ENCODE assay signal across 6 mouse cellular contexts in the genomic region with DNA sequence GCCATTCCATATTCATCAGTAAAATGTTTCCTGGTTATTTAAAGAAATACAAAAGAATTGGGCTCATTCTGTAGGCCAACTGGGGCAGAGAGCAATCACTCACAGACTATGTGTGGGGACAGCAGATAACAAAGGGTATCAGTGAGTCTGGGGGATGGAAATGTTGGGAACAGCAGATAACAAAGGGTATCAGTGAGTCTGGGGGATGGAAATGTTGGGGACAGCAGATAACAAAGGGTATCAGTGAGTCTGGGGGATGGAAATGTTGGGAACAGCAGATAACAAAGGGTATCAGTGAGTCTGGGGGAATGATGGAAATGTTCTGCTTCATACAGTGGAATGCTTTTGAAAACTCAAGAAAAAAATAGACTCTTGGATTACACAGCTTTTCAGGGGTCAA. TPM values are rescaled to one million over a fixed set of nuclear protein-coding genes. Genes with fewer than 3 reads are reported as not detected.
A peak's percentile ranks its signal among the peaks of the same experiment; 100 is the strongest.
DNase-seq lines count a peak whose midpoint lies in the region; ATAC-seq and TF ChIP-seq lines count a peak whose summit lies in the region.
"Not testable (repeated sequence)": the region's sequence is repeated elsewhere in the genome, so short reads cannot be mapped to it uniquely, and the experiment has no call there.
"Had no signal": no experiment of that assay in that cellular context is flagged by ENCODE, and none has a peak within 500 bp of the region (broad histone marks: within the 10 kb centered on the region; RNA-seq: fewer than 3 reads in every experiment).

No protein-coding gene starts in this region.

- ATAC-seq in G1E (ENCODE audit: extremely low read depth, insufficient number of reproducible peaks, low FRiP score, poor library complexity, severe bottlenecking), result peak; percentile 28; the same call in 1 of the 2 replicates
- ATAC-seq in liver, embryonic 11.5 days (replicated peaks; ENCODE audit: low FRiP score), result peak; percentile 63; the same call in 1 of the 2 replicates

- H3K9ac ChIP-seq in MEL (ENCODE audit: control insufficient read depth, low read depth, low read length, poor library complexity, severe bottlenecking); liver, embryonic 11.5 days (ENCODE audit: low read depth, low read length): not testable (repeated sequence)

- not testable (repeated sequence) for H3K27me3 ChIP-seq in G1E (ENCODE audit: insufficient read depth, low read length); MEL (ENCODE audit: control insufficient read depth in 1 of 2, insufficient read depth in 2 of 2, low read length in 2 of 2); liver, embryonic 11.5 days (replicated peaks; ENCODE audit: control insufficient read depth, insufficient read depth, low read length)

- H3K9me3 ChIP-seq in G1E (replicated peaks); MEL (replicated peaks; ENCODE audit: insufficient read depth, low read length); liver, embryonic 11.5 days (ENCODE audit: control insufficient read depth, low read length): not testable (repeated sequence)

- peak; percentile 11 to 57; a peak in 2 of 4 replicates for TF ChIP-seq EP300 in MEL (IDR thresholded peaks at IDR 0.05; ENCODE audit: low read depth in 1 of 2, low read length in 2 of 2)

- H3K4me1 ChIP-seq in G1E (ENCODE audit: insufficient read depth, low read depth, low read length); MEL (ENCODE audit: control insufficient read depth in 1 of 2, insufficient read depth in 2 of 2, low read length in 2 of 2); liver, embryonic 11.5 days (replicated peaks; ENCODE audit: control insufficient read depth, insufficient read depth, low read length): not testable (repeated sequence)

- H3K4me2 ChIP-seq in liver, embryonic 11.5 days, result not testable (repeated sequence)

- DNase-seq in G1E (ENCODE audit: low spot score); MEL (ENCODE audit: low read depth, low spot score); liver, embryonic 11.5 days (ENCODE audit: low spot score): not testable (repeated sequence)

- H3K36me3 ChIP-seq in G1E (replicated peaks); MEL (ENCODE audit: control insufficient read depth in 1 of 2, insufficient read depth in 2 of 2, low read length in 2 of 2); liver, embryonic 11.5 days (ENCODE audit: control insufficient read depth, insufficient read depth, low read length): not testable (repeated sequence)

- not testable (repeated sequence) for H3K4me3 ChIP-seq in G1E (ENCODE audit: low read depth, low read length); MEL (ENCODE audit: control insufficient read depth in 1 of 2, insufficient read depth in 1 of 2, low read depth in 2 of 2, low read length in 2 of 2); liver, embryonic 11.5 days (ENCODE audit: low read depth, low read length)

- not testable (repeated sequence) for TF ChIP-seq CTCF in G1E (IDR thresholded peaks at IDR 0.05; ENCODE audit: low read depth, low read length); MEL (IDR thresholded peaks at IDR 0.05 in 2 of 3, conservative IDR thresholded peaks at IDR 0.05 in 1 of 3; ENCODE audit: control insufficient read depth in 1 of 3, insufficient read depth in 1 of 3, low read depth in 2 of 3, low read length in 3 of 3, poor library complexity in 1 of 3, severe bottlenecking in 1 of 3)

- H3K27ac ChIP-seq in MEL (ENCODE audit: control insufficient read depth, low read depth, low read length); liver, embryonic 11.5 days (ENCODE audit: low read depth, low read length): not testable (repeated sequence)

- TF ChIP-seq RAD21 in MEL (IDR thresholded peaks at IDR 0.05; ENCODE audit: low read depth, low read length), result not testable (repeated sequence)

- not testable (repeated sequence) for H3K79me2 ChIP-seq in MEL (ENCODE audit: control insufficient read depth, insufficient read depth, low read length, poor library complexity)

- not testable (repeated sequence) for TF ChIP-seq POLR2A in MEL (IDR thresholded peaks at IDR 0.05; ENCODE audit: control insufficient read depth in 1 of 2, insufficient read depth in 1 of 2, low read depth in 1 of 2, low read length in 2 of 2, poor library complexity in 1 of 2)

TF ChIP-seq in MEL, 35 proteins besides CTCF, POLR2A, EP300 and RAD21:
- peak; percentile 41; the same call in 1 of the 2 replicates for TF ChIP-seq GATA1 (IDR thresholded peaks at IDR 0.05; ENCODE audit: low read depth, low read length)
- TF ChIP-seq TCF12 (IDR thresholded peaks at IDR 0.05; ENCODE audit: low read depth, low read length), result peak; percentile 59; the same call in 1 of the 2 replicates

RNA-seq across cellular contexts. Expression of a gene that starts 35.7 kb away (rescaled TPM):
- total RNA-seq in G1E (2014; fragmentation: Nextera tagmentation), result 1.9 TPM in 1 of 2 replicates, not detected in the other
- total RNA-seq in G1E (2017), result 1.2 and 1.9 TPM in 2 replicates
- polyA plus RNA-seq in G1E (2012), result 0.08 and 0.10 TPM in 2 replicates
- not detected in 2 replicates for total RNA-seq in MEL (2012; rRNA removed)
- polyA plus RNA-seq in MEL (2012; ENCODE audit: insufficient read depth in 1 of 2, insufficient read length in 2 of 2, low read depth in 1 of 2, low replicate concordance in 2 of 2, missing spikeins in 1 of 2), result not detected
- polyA plus RNA-seq in liver, embryonic 11.5 days (2014; fragmentation: Nextera tagmentation; extraction: Ambion mirVana), result 47.9 and 54.3 TPM in 2 replicates
- total RNA-seq: CH12.LX had no signal
- polyA plus RNA-seq: activated CD4-positive, CD25-positive, alpha-beta regulatory T cell, adult 4 months; CD4-positive, CD25-positive, alpha-beta regulatory T cell, adult 4 months had no signal

Comparison
In these comparisons a context has a peak if more than half of its experiments do, and no peak if none do; other contexts are left out.
1. RNA of a gene that starts 35.7 kb away (polyA plus RNA-seq): 47.9 to 54.3 TPM in liver, embryonic 11.5 days; 0.08 to 0.10 TPM in G1E and not detected in MEL; every median in the first group is over 10 times any median in the second.